Mouse (Mus musculus) megakaryocyte, embryonic 14.5 days (primary cell): Measurements from ENCODE around the gene Rere.

Experiments used
- FLI1 ChIP-seq: IDR thresholded peaks from 2 replicates; pipeline ENCODE4 v1.6.1; 2012; ENCODE audit warnings: low read length, inconsistent platforms, mixed read lengths
- GATA1 ChIP-seq: IDR thresholded peaks from 3 replicates; pipeline ENCODE4 v1.6.1; 2012; ENCODE audit warnings: mixed read lengths, low read length, inconsistent platforms, borderline replicate concordance

DNA sequence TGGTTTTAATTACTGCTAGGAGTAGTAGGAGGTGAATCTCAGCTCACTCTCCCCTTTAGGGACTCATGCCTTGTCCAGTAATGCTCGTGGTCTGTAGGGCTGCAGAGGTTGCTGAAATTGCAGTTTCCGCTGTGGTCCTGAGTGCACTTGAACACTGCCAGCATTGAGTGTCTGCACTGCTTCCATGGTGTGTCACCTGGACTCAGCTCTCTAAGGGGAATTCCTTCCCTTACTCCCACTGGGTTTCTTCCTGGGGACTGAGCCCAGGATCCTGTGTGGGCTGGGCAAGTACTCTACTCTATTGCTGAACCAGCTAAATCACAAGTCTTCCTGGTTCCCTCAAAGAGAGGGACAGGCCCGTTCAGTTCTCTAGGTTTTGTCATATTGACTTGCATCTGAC, 166.1 kb downstream of the Rere start:
- no peak for TF ChIP-seq GATA1
- no peak for TF ChIP-seq FLI1
